Mouse (Mus musculus): ENCODE measurements around the gene Hsd3b2.
"Not testable (repeated sequence)": the region's sequence is repeated elsewhere in the genome, so short reads cannot be mapped to it uniquely, and the experiment has no call there.

The Hsd3b2 gene

DNA sequence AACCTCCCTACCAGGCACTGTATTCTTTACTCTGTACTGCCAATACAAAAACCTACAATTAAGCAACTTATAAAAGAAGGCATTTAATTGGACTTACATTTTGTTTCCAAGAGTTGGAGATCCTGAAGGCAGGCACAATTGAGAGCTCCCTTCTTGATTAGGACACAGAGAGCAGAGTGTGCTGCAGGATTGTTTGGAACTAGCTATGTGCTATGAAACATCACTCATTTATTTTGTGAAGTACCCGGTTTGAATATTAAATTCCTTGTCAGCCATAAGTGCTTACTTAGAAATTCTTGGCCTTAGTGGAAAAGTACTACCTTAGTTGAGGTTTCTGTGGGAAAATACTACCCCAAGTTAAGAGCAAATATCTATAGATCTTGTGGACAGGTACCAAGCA, at the start of gene Hsd3b2:
Gene Hsd3b2, minus strand, starts transcription at position 168 of the 400 bp plus-strand sequence.
- no peak for DNase-seq (ENCODE audit: low spot score)

DNA sequence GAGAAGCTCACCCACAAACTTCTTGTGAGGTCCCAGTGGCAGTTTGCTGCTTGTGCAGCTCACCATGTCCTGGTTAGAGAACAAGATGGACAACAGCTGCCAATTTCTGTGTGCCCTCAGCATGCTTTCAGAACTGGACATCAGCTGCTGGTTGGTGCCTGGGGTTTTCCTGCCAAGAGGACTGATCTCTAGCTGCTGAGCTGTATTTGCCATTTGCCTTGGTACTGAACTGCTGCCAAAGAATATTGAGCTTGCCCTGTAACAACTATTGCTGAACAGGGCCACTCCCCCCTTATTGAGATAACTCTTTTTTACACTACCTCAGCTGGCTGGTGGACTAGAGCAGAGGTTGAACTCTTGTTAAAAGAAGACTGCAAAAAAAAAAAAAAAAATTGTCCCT, 39.8 kb upstream of the Hsd3b2 start:
- no peak for DNase-seq (ENCODE audit: low spot score)

DNA sequence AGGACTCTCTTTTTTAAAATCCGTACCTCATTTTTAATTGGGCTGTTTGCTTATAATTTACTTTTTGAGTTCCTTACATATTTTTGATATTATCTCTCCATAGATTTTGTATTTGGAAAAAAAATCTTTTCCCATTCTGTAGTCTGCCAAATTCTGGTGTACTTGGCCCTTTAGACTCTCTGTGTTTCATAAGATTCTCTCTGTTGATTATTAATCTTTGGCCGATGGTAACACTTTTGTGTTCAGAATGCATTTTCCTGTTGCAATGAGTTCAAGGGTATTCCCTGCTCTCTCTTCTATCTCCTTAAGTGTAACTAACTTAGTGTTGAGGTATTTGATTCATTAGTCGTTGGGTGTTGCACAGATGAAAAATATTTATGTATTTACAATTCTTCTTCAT, 32.5 kb upstream of the Hsd3b2 start:
- no peak for DNase-seq (ENCODE audit: low spot score)

DNA sequence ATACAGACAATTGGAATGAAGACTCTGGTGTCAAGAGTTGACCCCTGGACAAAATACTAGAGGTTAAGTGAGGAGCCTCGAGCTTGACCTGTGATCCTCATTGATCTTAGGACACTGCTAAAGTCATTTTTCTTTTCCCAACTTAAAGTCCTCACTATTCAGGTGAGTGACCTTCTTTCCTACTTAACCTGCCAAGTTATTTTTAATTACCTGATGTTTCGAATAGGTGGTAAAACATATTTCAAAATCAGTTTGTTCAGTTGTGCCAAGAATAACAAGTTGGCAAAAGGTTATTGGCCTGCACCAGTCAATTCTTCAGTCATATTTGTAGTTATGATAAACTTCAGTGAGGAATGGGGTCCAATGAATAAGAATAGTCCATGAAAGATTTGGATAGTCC, 27.8 kb upstream of the Hsd3b2 start:
- no peak for DNase-seq (ENCODE audit: low spot score)

DNA sequence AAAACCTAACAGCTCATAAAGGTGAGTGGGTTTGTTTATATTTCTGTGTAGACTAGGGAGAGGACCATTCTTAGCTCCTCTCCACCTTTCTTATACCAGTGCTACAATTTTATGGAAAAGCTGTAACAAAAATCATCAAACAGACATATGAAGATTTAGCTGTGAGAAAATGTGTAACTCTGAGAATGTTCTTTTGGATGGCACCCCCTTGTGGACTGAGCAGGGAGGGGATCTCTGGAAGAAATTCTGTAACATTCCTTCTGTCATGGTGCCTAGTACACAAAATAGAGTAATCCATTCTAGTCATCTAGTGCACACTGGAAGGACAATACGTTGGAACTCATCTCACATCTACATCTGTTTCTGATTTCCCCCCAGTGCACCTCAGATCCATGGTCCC, 16.7 kb upstream of the Hsd3b2 start:
- not testable (repeated sequence) for DNase-seq (ENCODE audit: low spot score)

DNA sequence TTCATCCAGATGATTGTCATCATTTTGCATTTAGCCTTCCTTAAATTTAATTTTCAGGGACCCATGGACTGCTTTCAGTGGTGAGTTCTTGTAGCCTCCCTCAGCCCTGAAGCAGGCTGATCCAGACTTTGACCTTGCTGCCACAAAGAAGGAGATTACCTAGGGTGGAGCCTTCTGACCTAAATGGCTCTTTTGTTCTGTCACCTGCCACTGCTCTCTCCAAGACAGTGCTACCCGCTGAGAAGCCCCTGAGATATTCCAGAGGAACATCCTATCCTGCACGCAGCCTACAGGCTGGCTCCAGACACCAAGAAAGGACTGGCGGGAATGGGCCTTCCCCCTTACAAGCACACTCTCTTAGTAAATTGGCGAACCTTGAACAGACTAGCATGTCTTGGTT, 10.0 kb upstream of the Hsd3b2 start:
- no peak for DNase-seq (ENCODE audit: low spot score)

DNA sequence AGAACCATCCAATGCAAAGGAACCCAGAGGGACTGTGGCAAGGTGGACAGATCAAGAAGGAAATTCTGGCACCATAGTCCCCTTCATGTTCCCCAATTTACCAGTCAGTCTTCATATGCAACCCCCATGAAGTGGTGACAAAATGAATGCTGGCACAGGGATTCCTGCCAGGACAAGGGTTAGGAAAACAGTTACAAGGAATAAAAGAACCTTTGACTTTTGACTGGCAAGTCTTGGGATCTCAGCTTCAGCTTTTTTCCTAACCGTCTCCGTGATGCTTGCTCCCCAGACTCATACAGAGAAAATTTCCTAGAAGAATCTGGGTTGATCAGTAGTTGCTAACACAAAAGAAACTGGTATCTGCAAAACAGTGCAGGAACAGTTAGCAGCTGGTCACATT, 9.4 kb upstream of the Hsd3b2 start:
- DNase-seq (ENCODE audit: low spot score) = no peak

DNA sequence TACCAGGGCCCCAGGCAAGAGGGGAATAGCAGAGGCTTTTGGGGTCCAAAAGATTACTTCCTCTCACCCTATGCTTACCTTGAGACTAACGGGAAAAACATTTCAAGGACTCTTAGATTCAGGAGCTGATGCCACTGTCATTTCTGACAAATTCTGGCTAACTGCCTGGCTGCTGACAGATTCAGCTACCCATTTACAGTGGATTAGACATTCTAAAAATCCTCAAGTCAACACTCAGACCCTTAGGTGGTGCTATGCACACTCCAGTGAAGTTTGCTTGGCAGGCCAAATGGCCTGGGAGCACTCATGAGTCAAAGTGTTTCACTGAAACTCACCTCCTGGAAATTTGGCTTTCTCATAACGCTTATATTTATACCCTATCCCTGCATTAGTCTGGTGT, 1.9 kb upstream of the Hsd3b2 start:
- DNase-seq (ENCODE audit: low spot score) = no peak

DNA sequence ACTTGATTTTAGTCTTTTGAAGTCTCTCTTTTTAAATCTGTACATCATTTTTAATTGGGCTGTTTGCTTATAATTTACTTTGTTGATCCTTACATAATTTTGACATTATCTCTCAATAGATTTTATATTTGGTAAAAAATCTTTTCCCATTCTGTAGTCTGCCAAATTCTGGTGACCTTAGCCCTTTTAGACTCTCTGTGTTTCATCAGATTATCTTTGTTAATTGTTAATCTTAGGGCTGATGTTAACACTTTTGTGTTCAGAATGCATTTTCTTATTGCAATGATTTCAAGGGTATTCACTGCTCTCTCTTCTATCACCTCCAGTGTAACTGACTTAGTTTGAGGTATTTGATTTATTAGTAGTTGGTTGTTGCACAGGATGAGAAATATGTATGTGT, 3.6 kb downstream of the Hsd3b2 start:
- no peak for DNase-seq (ENCODE audit: low spot score)

DNA sequence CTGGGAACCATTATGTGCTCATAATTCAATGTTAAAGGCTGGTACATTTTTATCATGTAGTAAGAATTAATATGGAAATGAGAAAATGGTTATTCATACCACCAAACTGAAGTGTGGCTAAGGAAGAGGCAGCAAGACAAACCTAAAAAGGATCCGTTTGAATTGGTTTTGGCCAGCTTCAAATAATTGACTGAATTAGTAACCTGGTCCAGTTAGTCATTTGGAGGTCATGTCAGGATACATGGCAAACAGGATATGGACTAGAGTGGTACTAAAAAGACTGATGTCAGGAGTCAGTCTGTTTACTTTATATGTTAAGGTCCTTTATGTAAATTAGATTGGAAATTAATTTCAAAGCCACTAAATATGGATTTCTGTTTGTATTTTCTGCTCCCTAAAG, 41.9 kb downstream of the Hsd3b2 start:
- DNase-seq (ENCODE audit: low spot score) = no peak

DNA sequence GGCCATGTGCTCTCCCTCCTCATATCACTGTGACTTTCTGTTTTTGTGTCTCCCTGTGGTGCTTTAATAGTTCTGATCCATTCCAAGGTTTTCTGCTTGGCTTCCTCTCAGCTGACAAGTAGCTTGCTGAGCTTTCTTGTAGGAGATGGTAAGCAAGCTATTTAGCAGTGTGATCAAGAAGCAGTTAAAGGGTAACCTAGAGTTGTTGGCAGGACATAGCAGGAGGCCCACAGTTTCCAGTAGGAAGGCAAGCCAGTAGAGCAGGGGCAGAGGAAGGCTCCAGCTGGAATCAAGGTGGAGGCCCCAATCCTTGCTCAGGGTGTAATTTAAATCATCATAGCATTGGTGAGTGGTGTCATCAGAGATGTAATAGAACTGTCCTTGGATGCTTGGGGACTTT, 43.6 kb downstream of the Hsd3b2 start:
- DNase-seq (ENCODE audit: low spot score) = no peak

Data from urinary bladder, postnatal 14 days (tissue).